Mouse (Mus musculus): ENCODE measurements around the gene Pa2g4. TPM values are rescaled to one million over a fixed set of nuclear protein-coding genes. Genes with fewer than 3 reads are reported as not detected.

The Pa2g4 gene
- polyA plus RNA-seq, 1 experiment from 2014 or later: 163 TPM

DNA sequence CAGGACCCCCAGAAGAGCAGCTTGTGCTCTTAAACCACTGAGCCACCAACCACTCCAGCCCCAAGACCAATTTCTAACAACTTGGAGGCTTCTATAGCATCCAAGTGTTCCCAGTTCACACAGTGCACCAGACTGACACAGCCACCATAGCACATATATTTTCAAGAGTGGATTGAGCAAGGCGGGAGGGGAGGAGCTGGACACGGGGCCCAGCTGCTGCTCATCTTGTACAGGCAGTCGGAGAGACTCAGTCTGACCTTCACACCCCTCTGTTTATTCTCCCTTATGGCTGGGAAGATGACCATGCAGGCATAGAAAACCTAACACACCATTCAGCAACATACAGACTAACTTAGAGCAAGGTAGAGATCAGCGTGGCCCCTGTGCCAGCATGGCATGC lies 56.0 kb downstream of the Pa2g4 start:
- Histone ChIP-seq H3K27me3 (ENCODE audit: control insufficient read depth, insufficient read depth, low read length) (no peaks in the 10 kb centered on the region), H3K9ac (ENCODE audit: low read depth, low read length) (no peak overlapping the region), H3K9me3 (replicated peaks; ENCODE audit: control insufficient read depth, low read length) (no peaks in the 10 kb centered on the region), H3K36me3 (ENCODE audit: control insufficient read depth, insufficient read depth, low read length) (no peaks in the 10 kb centered on the region; the same call in 1 of the 2 replicates), H3K27ac (ENCODE audit: low read depth, low read length) (no peak overlapping the region), H3K4me2 (no peak overlapping the region), H3K4me1 (ENCODE audit: control insufficient read depth, insufficient read depth, low read length) (no peaks in the 10 kb centered on the region), H3K4me3 (ENCODE audit: low read depth, low read length) (no peak overlapping the region)
- no peak for ATAC-seq (replicated peaks; ENCODE audit: insufficient number of reproducible peaks, low FRiP score, low TSS enrichment)
- 71% methylated on average over 4 of the region's 4 CpGs for WGBS (ENCODE audit: insufficient replicate concordance)

DNA sequence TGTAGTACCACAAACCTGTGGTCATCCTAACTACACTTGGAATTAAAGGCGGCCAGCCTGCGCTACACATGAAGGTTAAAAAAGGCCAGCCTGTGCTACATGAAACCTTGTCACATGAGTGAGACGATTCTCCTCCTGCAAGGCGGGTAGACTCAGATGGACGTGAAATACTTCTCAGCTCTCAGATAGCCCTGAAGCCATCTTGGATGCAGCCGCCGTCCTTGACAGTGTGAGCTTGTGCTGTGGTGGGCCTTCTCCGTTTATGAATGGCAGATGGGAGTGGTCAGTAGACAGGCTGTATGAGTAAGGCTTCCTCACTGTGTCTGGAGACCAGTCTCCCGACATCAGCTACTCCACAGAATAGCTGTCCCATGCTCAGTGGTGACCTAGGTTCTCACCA lies 56.6 kb downstream of the Pa2g4 start:
- no peak overlapping the region for H3K27ac ChIP-seq (ENCODE audit: low read depth, low read length)
- no peak overlapping the region for H3K4me2 ChIP-seq
- no peaks in the 10 kb centered on the region for H3K4me1 ChIP-seq (ENCODE audit: control insufficient read depth, insufficient read depth, low read length)
- 86% methylated on average over 9 of the region's 9 CpGs for WGBS (ENCODE audit: insufficient replicate concordance)
- no peak overlapping the region for H3K9ac ChIP-seq (ENCODE audit: low read depth, low read length)
- no peak for ATAC-seq (replicated peaks; ENCODE audit: insufficient number of reproducible peaks, low FRiP score, low TSS enrichment)
- H3K4me3 ChIP-seq (ENCODE audit: low read depth, low read length): no peak overlapping the region
- no peaks in the 10 kb centered on the region; the same call in 1 of the 2 replicates for H3K36me3 ChIP-seq (ENCODE audit: control insufficient read depth, insufficient read depth, low read length)
- no peaks in the 10 kb centered on the region for H3K9me3 ChIP-seq (replicated peaks; ENCODE audit: control insufficient read depth, low read length)
- H3K27me3 ChIP-seq (ENCODE audit: control insufficient read depth, insufficient read depth, low read length): no peaks in the 10 kb centered on the region

- Histone ChIP-seq H3K27me3 (ENCODE audit: control insufficient read depth, insufficient read depth, low read length) (no peaks in the 10 kb centered on the region), H3K36me3 (ENCODE audit: control insufficient read depth, insufficient read depth, low read length) (no peaks in the 10 kb centered on the region; the same call in 1 of the 2 replicates), H3K4me3 (ENCODE audit: low read depth, low read length) (no peak overlapping the region), H3K4me1 (ENCODE audit: control insufficient read depth, insufficient read depth, low read length) (peaks cover 3% of the 10 kb centered on the region), H3K9ac (ENCODE audit: low read depth, low read length) (no peak overlapping the region), H3K4me2 (no peak overlapping the region), H3K27ac (ENCODE audit: low read depth, low read length) (no peak overlapping the region), H3K9me3 (replicated peaks; ENCODE audit: control insufficient read depth, low read length) (no peaks in the 10 kb centered on the region)
- 79% methylated on average over 9 of the region's 9 CpGs for WGBS (ENCODE audit: insufficient replicate concordance)
- ATAC-seq (replicated peaks; ENCODE audit: insufficient number of reproducible peaks, low FRiP score, low TSS enrichment): no peak
Measured at GRCm38 (mm10) chr10:128508260-128508659, 57.5 kb downstream of the Pa2g4 start.

Small RNA genes within 50 kb of the gene (microRNA-seq; reads per million reads assigned to microRNA genes)
- gene Gm47275 (ENCODE audit: borderline number of aligned reads): 0.20 reads per million
- not detected for gene Mir6916 (ENCODE audit: borderline number of aligned reads)
- not detected for gene Mir6917 (ENCODE audit: borderline number of aligned reads)

Other genes starting within 250 kb of the Pa2g4 start
- 206 and 224 TPM in 2 replicates for gene Cnpy2, start 243.5 kb downstream of the Pa2g4 start, polyA plus RNA-seq (2014; fragmentation: Nextera tagmentation; extraction: Ambion mirVana)
- gene Cs, start 228.3 kb downstream of the Pa2g4 start, polyA plus RNA-seq (2014; fragmentation: Nextera tagmentation; extraction: Ambion mirVana): 424 and 466 TPM in 2 replicates
- 12.6 and 14.0 TPM in 2 replicates for gene Coq10a, start 197.0 kb downstream of the Pa2g4 start, polyA plus RNA-seq (2014; fragmentation: Nextera tagmentation; extraction: Ambion mirVana)
- 9.3 and 11.7 TPM in 2 replicates for gene Ankrd52, start 188.9 kb downstream of the Pa2g4 start, polyA plus RNA-seq (2014; fragmentation: Nextera tagmentation; extraction: Ambion mirVana)
- 0.52 TPM in 1 of 2 replicates, not detected in the other for gene Slc39a5, start 164.8 kb downstream of the Pa2g4 start, polyA plus RNA-seq (2014; fragmentation: Nextera tagmentation; extraction: Ambion mirVana)
- 61.6 and 70.8 TPM in 2 replicates for gene Nabp2, start 154.5 kb downstream of the Pa2g4 start, polyA plus RNA-seq (2014; fragmentation: Nextera tagmentation; extraction: Ambion mirVana)
- 24.5 and 24.8 TPM in 2 replicates for gene Rnf41, start 154.3 kb downstream of the Pa2g4 start, polyA plus RNA-seq (2014; fragmentation: Nextera tagmentation; extraction: Ambion mirVana)
- gene Smarcc2, start 106.7 kb downstream of the Pa2g4 start, polyA plus RNA-seq (2014; fragmentation: Nextera tagmentation; extraction: Ambion mirVana): 70.8 and 82.8 TPM in 2 replicates
- 1,242 and 1,345 TPM in 2 replicates for gene Myl6, start 71.8 kb downstream of the Pa2g4 start, polyA plus RNA-seq (2014; fragmentation: Nextera tagmentation; extraction: Ambion mirVana)
- 3.3 and 5.4 TPM in 2 replicates for gene Myl6b, start 67.3 kb downstream of the Pa2g4 start, polyA plus RNA-seq (2014; fragmentation: Nextera tagmentation; extraction: Ambion mirVana)
- gene Esyt1, start 40.1 kb downstream of the Pa2g4 start, polyA plus RNA-seq (2014; fragmentation: Nextera tagmentation; extraction: Ambion mirVana): 14.5 and 18.7 TPM in 2 replicates
- 7.7 and 8.0 TPM in 2 replicates for gene Zc3h10, start 18.2 kb downstream of the Pa2g4 start, polyA plus RNA-seq (2014; fragmentation: Nextera tagmentation; extraction: Ambion mirVana)
- gene Rpl41, start 16.7 kb downstream of the Pa2g4 start, polyA plus RNA-seq (2014; fragmentation: Nextera tagmentation; extraction: Ambion mirVana): 2,515 and 2,664 TPM in 2 replicates
- 5.8 and 9.1 TPM in 2 replicates for gene Erbb3, start 23.7 kb upstream of the Pa2g4 start, polyA plus RNA-seq (2014; fragmentation: Nextera tagmentation; extraction: Ambion mirVana)
- 551 and 604 TPM in 2 replicates for gene Rps26, start 60.8 kb upstream of the Pa2g4 start, polyA plus RNA-seq (2014; fragmentation: Nextera tagmentation; extraction: Ambion mirVana)
- 1.9 and 2.3 TPM in 2 replicates for gene Ikzf4, start 80.0 kb upstream of the Pa2g4 start, polyA plus RNA-seq (2014; fragmentation: Nextera tagmentation; extraction: Ambion mirVana)
- 11.1 and 12.4 TPM in 2 replicates for gene Suox, start 108.1 kb upstream of the Pa2g4 start, polyA plus RNA-seq (2014; fragmentation: Nextera tagmentation; extraction: Ambion mirVana)
- 51.3 and 64.5 TPM in 2 replicates for gene Rab5b, start 130.3 kb upstream of the Pa2g4 start, polyA plus RNA-seq (2014; fragmentation: Nextera tagmentation; extraction: Ambion mirVana)
- gene Pmel, start 138.2 kb upstream of the Pa2g4 start, polyA plus RNA-seq (2014; fragmentation: Nextera tagmentation; extraction: Ambion mirVana): 0.96 and 1.5 TPM in 2 replicates
- 91.1 and 98.5 TPM in 2 replicates for gene Cdk2, start 139.0 kb upstream of the Pa2g4 start, polyA plus RNA-seq (2014; fragmentation: Nextera tagmentation; extraction: Ambion mirVana)
- gene Dgka, start 178.9 kb upstream of the Pa2g4 start, polyA plus RNA-seq (2014; fragmentation: Nextera tagmentation; extraction: Ambion mirVana): 5.6 and 5.9 TPM in 2 replicates
- 25.4 and 27.2 TPM in 2 replicates for gene Pym1, start 181.9 kb upstream of the Pa2g4 start, polyA plus RNA-seq (2014; fragmentation: Nextera tagmentation; extraction: Ambion mirVana)
- gene Mmp19, start 224.9 kb upstream of the Pa2g4 start, polyA plus RNA-seq (2014; fragmentation: Nextera tagmentation; extraction: Ambion mirVana): 0.49 and 0.57 TPM in 2 replicates
- 28.7 and 37.0 TPM in 2 replicates for gene Dnajc14, start 238.1 kb upstream of the Pa2g4 start, polyA plus RNA-seq (2014; fragmentation: Nextera tagmentation; extraction: Ambion mirVana)
- 15.0 and 18.2 TPM in 2 replicates for gene Tmem198b, start 238.4 kb upstream of the Pa2g4 start, polyA plus RNA-seq (2014; fragmentation: Nextera tagmentation; extraction: Ambion mirVana)

All from heart, embryonic 11.5 days (tissue).